Mouse (Mus musculus): Measurements from ENCODE around the gene Efna5. TPM values are rescaled to one million over a fixed set of nuclear protein-coding genes. Genes with fewer than 3 reads are reported as not detected.

The Efna5 gene
- polyA plus RNA-seq, 1 experiment from 2014 or later, result 56.7 TPM

- no peak overlapping the region for H3K27ac ChIP-seq (ENCODE audit: low read depth, low read length)
- no peaks in the 10 kb centered on the region for H3K9me3 ChIP-seq (ENCODE audit: control insufficient read depth, low read length)
- no peaks in the 10 kb centered on the region for H3K4me1 ChIP-seq (replicated peaks; ENCODE audit: control insufficient read depth, insufficient read depth, low read length)
- no peak for ATAC-seq (ENCODE audit: low FRiP score)
- H3K36me3 ChIP-seq (ENCODE audit: control insufficient read depth, insufficient read depth, low read length), result no peaks in the 10 kb centered on the region
- DNase-seq (ENCODE audit: low spot score), result no peak
- no peak overlapping the region for H3K9ac ChIP-seq (ENCODE audit: low read depth, low read length)
- H3K4me2 ChIP-seq (replicated peaks; ENCODE audit: low read depth, low read length), result no peak overlapping the region
- H3K27me3 ChIP-seq (ENCODE audit: control insufficient read depth, insufficient read depth, low read length), result no peaks in the 10 kb centered on the region
- WGBS, result 35% methylated on average over 1 of the region's 1 CpGs
- H3K4me3 ChIP-seq (ENCODE audit: low read depth, low read length), result no peak overlapping the region
Observed at GRCm38 (mm10) chr17:62680737-62681136, 200.4 kb downstream of the Efna5 start.

- no peak overlapping the region for H3K4me2 ChIP-seq (replicated peaks; ENCODE audit: low read depth, low read length)
- H3K9ac ChIP-seq (ENCODE audit: low read depth, low read length), result no peak overlapping the region
- no peak overlapping the region for H3K4me3 ChIP-seq (ENCODE audit: low read depth, low read length)
- H3K27ac ChIP-seq (ENCODE audit: low read depth, low read length), result no peak overlapping the region
- H3K4me1 ChIP-seq (replicated peaks; ENCODE audit: control insufficient read depth, insufficient read depth, low read length), result no peaks in the 10 kb centered on the region
- no peaks in the 10 kb centered on the region for H3K27me3 ChIP-seq (ENCODE audit: control insufficient read depth, insufficient read depth, low read length)
- H3K9me3 ChIP-seq (ENCODE audit: control insufficient read depth, low read length), result no peaks in the 10 kb centered on the region
- no peak for ATAC-seq (ENCODE audit: low FRiP score)
- no peak for DNase-seq (ENCODE audit: low spot score)
- H3K36me3 ChIP-seq (ENCODE audit: control insufficient read depth, insufficient read depth, low read length), result no peaks in the 10 kb centered on the region
- 85% methylated on average over 6 of the region's 6 CpGs for WGBS
Observed at GRCm38 (mm10) chr17:62676832-62677231, 204.3 kb downstream of the Efna5 start.

GRCm38 (mm10) chr17:62676409-62676808, 204.7 kb downstream of the Efna5 start:
- H3K9ac ChIP-seq (ENCODE audit: low read depth, low read length), result no peak overlapping the region
- WGBS, result 73% methylated on average over 6 of the region's 6 CpGs

GRCm38 (mm10) chr17:62675811-62676255, 205.3 kb downstream of the Efna5 start:
- Histone ChIP-seq H3K4me2 (replicated peaks; ENCODE audit: low read depth, low read length) (no peak overlapping the region), H3K9ac (ENCODE audit: low read depth, low read length) (no peak overlapping the region), H3K9me3 (ENCODE audit: control insufficient read depth, low read length) (no peaks in the 10 kb centered on the region), H3K4me3 (ENCODE audit: low read depth, low read length) (no peak overlapping the region), H3K27me3 (ENCODE audit: control insufficient read depth, insufficient read depth, low read length) (no peaks in the 10 kb centered on the region), H3K27ac (ENCODE audit: low read depth, low read length) (no peak overlapping the region), H3K36me3 (ENCODE audit: control insufficient read depth, insufficient read depth, low read length) (no peaks in the 10 kb centered on the region), H3K4me1 (replicated peaks; ENCODE audit: control insufficient read depth, insufficient read depth, low read length) (no peaks in the 10 kb centered on the region)
- no peak for ATAC-seq (ENCODE audit: low FRiP score)
- WGBS, result 57% methylated on average over 5 of the region's 5 CpGs
- DNase-seq (ENCODE audit: low spot score), result no peak

More at GRCm38 (mm10) chr17:62676409-62676808, 204.7 kb downstream of the Efna5 start:
- DNase-seq (ENCODE audit: low spot score) (no peak), ATAC-seq (ENCODE audit: low FRiP score) (no peak)
- Histone ChIP-seq H3K4me3 (ENCODE audit: low read depth, low read length) (no peak overlapping the region), H3K4me1 (replicated peaks; ENCODE audit: control insufficient read depth, insufficient read depth, low read length) (no peaks in the 10 kb centered on the region), H3K27me3 (ENCODE audit: control insufficient read depth, insufficient read depth, low read length) (no peaks in the 10 kb centered on the region), H3K9me3 (ENCODE audit: control insufficient read depth, low read length) (no peaks in the 10 kb centered on the region), H3K36me3 (ENCODE audit: control insufficient read depth, insufficient read depth, low read length) (no peaks in the 10 kb centered on the region), H3K27ac (ENCODE audit: low read depth, low read length) (no peak overlapping the region), H3K4me2 (replicated peaks; ENCODE audit: low read depth, low read length) (no peak overlapping the region)

- 86% methylated on average over 8 of the region's 8 CpGs for WGBS
Observed at GRCm38 (mm10) chr17:62672068-62672467, 209.0 kb downstream of the Efna5 start.

GRCm38 (mm10) chr17:62666761-62667160, 214.4 kb downstream of the Efna5 start:
- Histone ChIP-seq H3K4me2 (replicated peaks; ENCODE audit: low read depth, low read length) (no peak overlapping the region), H3K9me3 (ENCODE audit: control insufficient read depth, low read length) (no peaks in the 10 kb centered on the region), H3K27me3 (ENCODE audit: control insufficient read depth, insufficient read depth, low read length) (no peaks in the 10 kb centered on the region), H3K36me3 (ENCODE audit: control insufficient read depth, insufficient read depth, low read length) (no peaks in the 10 kb centered on the region), H3K4me3 (ENCODE audit: low read depth, low read length) (no peak overlapping the region), H3K4me1 (replicated peaks; ENCODE audit: control insufficient read depth, insufficient read depth, low read length) (no peaks in the 10 kb centered on the region), H3K9ac (ENCODE audit: low read depth, low read length) (no peak overlapping the region), H3K27ac (ENCODE audit: low read depth, low read length) (no peak overlapping the region)
- WGBS, result 89% methylated on average over 6 of the region's 6 CpGs
- ATAC-seq (ENCODE audit: low FRiP score) (no peak), DNase-seq (ENCODE audit: low spot score) (no peak)

More at GRCm38 (mm10) chr17:62672068-62672467, 209.0 kb downstream of the Efna5 start:
- Histone ChIP-seq H3K4me2 (replicated peaks; ENCODE audit: low read depth, low read length) (no peak overlapping the region), H3K4me1 (replicated peaks; ENCODE audit: control insufficient read depth, insufficient read depth, low read length) (no peaks in the 10 kb centered on the region), H3K9ac (ENCODE audit: low read depth, low read length) (no peak overlapping the region), H3K27ac (ENCODE audit: low read depth, low read length) (no peak overlapping the region), H3K36me3 (ENCODE audit: control insufficient read depth, insufficient read depth, low read length) (no peaks in the 10 kb centered on the region), H3K4me3 (ENCODE audit: low read depth, low read length) (no peak overlapping the region), H3K9me3 (ENCODE audit: control insufficient read depth, low read length) (no peaks in the 10 kb centered on the region), H3K27me3 (ENCODE audit: control insufficient read depth, insufficient read depth, low read length) (no peaks in the 10 kb centered on the region)
- ATAC-seq (ENCODE audit: low FRiP score) (no peak), DNase-seq (ENCODE audit: low spot score) (no peak)

GRCm38 (mm10) chr17:62665823-62666222, 215.3 kb downstream of the Efna5 start:
- ATAC-seq (ENCODE audit: low FRiP score), result no peak
- Histone ChIP-seq H3K4me1 (replicated peaks; ENCODE audit: control insufficient read depth, insufficient read depth, low read length) (no peaks in the 10 kb centered on the region), H3K4me3 (ENCODE audit: low read depth, low read length) (no peak overlapping the region), H3K9ac (ENCODE audit: low read depth, low read length) (no peak overlapping the region), H3K27ac (ENCODE audit: low read depth, low read length) (no peak overlapping the region), H3K36me3 (ENCODE audit: control insufficient read depth, insufficient read depth, low read length) (no peaks in the 10 kb centered on the region), H3K9me3 (ENCODE audit: control insufficient read depth, low read length) (no peaks in the 10 kb centered on the region), H3K4me2 (replicated peaks; ENCODE audit: low read depth, low read length) (no peak overlapping the region), H3K27me3 (ENCODE audit: control insufficient read depth, insufficient read depth, low read length) (no peaks in the 10 kb centered on the region)
- 86% methylated on average over 7 of the region's 7 CpGs for WGBS
- no peak for DNase-seq (ENCODE audit: low spot score)

- H3K4me1 ChIP-seq (replicated peaks; ENCODE audit: control insufficient read depth, insufficient read depth, low read length), result no peaks in the 10 kb centered on the region
- no peak overlapping the region for H3K4me3 ChIP-seq (ENCODE audit: low read depth, low read length)
- no peak for DNase-seq (ENCODE audit: low spot score)
- no peak overlapping the region for H3K9ac ChIP-seq (ENCODE audit: low read depth, low read length)
- no peaks in the 10 kb centered on the region for H3K36me3 ChIP-seq (ENCODE audit: control insufficient read depth, insufficient read depth, low read length)
- WGBS, result 89% methylated on average over 2 of the region's 2 CpGs
- no peak for ATAC-seq (ENCODE audit: low FRiP score)
- H3K27me3 ChIP-seq (ENCODE audit: control insufficient read depth, insufficient read depth, low read length), result no peaks in the 10 kb centered on the region
- no peak overlapping the region for H3K4me2 ChIP-seq (replicated peaks; ENCODE audit: low read depth, low read length)
- no peaks in the 10 kb centered on the region for H3K9me3 ChIP-seq (ENCODE audit: control insufficient read depth, low read length)
- no peak overlapping the region for H3K27ac ChIP-seq (ENCODE audit: low read depth, low read length)
Observed at GRCm38 (mm10) chr17:62664709-62665108, 216.4 kb downstream of the Efna5 start.

GRCm38 (mm10) chr17:62661801-62662200, 219.3 kb downstream of the Efna5 start:
- Histone ChIP-seq H3K9ac (ENCODE audit: low read depth, low read length) (no peak overlapping the region), H3K36me3 (ENCODE audit: control insufficient read depth, insufficient read depth, low read length) (no peaks in the 10 kb centered on the region), H3K27ac (ENCODE audit: low read depth, low read length) (no peak overlapping the region), H3K4me1 (replicated peaks; ENCODE audit: control insufficient read depth, insufficient read depth, low read length) (no peaks in the 10 kb centered on the region), H3K9me3 (ENCODE audit: control insufficient read depth, low read length) (no peaks in the 10 kb centered on the region), H3K4me3 (ENCODE audit: low read depth, low read length) (no peak overlapping the region), H3K27me3 (ENCODE audit: control insufficient read depth, insufficient read depth, low read length) (no peaks in the 10 kb centered on the region), H3K4me2 (replicated peaks; ENCODE audit: low read depth, low read length) (no peak overlapping the region)
- ATAC-seq (ENCODE audit: low FRiP score), result no peak
- 64% methylated on average over 7 of the region's 7 CpGs for WGBS
- no peak for DNase-seq (ENCODE audit: low spot score)

All from hindbrain, embryonic 11.5 days (tissue).